Mouse (Mus musculus): Measurements from ENCODE around the gene Grin3b.

Grin3b gene

DNA sequence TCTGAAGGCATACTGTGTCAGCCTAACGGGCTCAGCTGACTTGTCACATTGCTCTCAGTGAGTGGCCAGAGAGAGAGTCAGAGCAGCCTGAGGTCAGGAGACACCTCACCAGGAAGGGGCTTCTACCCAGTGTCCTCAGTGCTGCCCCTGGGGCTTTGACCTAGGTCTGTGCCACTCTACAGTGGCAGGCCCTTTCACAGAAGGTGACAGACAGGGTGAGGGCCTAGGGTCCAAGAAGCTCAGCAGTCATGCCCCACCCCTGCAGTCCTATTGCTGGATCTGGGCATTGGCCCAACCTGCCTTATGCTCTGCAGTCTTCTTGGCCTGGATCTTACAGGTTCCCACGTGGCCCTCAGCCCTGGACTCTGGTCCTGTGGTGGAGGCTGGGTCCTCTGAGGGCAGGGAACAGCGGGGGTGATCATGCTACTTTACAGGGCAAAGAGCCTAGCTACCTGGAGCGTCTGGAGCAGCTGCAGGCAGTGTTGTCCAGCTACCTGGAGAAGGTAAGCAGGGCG, 3.6 kb upstream of the Grin3b start:
- DNase-seq (ENCODE audit: low spot score) = no peak

GRCm38 (mm10) chr10:79968181-79968580, 2.3 kb upstream of the Grin3b start:
- no peak for DNase-seq (ENCODE audit: low spot score)

- no peak for DNase-seq (ENCODE audit: low spot score)
These were observed 1.4 kb upstream of the Grin3b start for GRCm38 (mm10) chr10:79969124-79969568.

DNA sequence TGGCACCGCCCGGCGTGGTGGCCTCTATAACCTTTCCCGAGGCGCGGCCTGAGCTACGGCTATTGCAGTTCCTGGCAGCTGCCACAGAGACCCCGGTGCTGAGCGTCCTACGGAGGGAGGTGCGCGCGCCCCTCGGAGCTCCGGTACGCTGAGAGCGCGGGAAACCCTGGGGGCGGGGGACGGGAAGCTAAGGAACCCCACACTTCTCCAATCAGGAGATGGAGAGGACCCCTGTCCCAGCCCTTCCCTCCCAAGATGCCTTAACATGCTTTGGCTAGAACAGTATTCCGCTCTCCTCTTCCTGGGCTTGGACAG, 625 bp downstream of the Grin3b start:
- no peak for DNase-seq (ENCODE audit: low spot score)

DNA sequence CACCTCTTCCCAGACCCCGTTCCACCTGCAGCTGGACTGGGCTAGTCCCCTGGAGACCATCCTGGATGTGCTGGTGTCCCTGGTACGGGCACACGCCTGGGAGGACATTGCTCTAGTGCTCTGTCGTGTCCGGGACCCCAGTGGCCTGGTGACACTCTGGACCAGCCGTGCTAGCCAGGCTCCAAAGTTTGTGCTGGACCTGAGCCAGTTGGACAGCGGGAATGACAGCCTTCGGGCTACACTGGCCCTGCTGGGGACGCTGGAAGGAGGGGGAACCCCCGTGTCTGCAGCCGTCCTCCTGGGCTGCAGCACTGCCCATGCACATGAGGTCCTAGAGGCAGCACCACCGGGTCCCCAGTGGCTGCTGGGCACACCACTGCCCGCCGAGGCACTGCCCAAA, 2.3 kb downstream of the Grin3b start:
- DNase-seq (ENCODE audit: low spot score) = no peak

- DNase-seq (ENCODE audit: low spot score) = no peak
These were observed 3.6 kb downstream of the Grin3b start for GRCm38 (mm10) chr10:79974087-79974486.

GRCm38 (mm10) chr10:79974668-79975067, 4.2 kb downstream of the Grin3b start:
- no peak for DNase-seq (ENCODE audit: low spot score)

DNA sequence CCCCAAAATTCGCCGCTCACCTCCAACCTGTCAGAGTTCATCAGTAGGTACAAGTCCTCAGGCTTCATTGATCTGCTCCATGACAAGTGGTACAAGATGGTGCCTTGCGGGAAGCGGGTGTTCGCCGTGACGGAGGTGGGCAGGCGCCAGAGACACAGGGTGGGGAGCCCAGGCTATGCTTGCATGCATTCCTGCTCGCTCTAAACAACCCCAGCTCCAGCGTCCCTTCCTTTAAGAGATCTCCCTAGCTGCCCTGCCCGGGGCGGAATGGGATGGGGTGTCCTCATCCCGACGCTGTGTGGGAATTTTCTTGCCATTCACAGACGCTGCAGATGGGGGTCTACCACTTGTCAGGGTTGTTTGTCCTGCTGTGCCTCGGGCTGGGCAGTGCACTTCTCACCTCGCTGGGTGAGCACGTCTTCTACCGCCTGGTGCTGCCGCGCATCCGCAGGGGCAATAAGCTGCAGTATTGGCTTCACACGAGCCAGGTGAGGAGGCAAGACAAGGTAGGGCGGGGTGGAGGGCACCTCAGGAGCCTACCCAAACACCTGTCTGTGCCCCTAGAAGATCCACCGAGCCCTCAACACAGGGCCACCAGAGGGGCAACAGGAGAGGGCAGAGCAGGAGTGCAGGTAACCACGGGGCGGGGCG, 5.7 kb downstream of the Grin3b start:
- DNase-seq (ENCODE audit: low spot score) = no peak

DNA sequence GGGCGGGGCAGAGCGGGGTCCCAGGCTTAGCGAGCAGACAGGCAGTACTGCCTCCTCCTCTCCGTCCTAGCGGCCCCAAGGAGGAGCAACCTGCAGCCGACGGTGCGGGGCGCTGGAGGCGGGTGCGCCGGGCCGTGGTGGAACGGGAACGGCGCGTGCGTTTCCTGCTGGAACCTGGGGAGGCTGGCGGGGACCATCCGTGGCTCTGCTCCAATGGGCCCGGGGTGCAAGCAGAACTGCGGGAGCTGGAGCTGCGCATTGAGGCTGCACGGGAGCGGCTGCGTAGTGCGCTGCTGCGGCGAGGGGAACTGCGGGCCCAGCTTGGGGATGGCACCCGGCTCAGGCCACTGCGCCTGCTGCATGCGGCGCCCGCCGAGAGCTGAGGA, 6.2 kb downstream of the Grin3b start:
- DNase-seq (ENCODE audit: low spot score) = no peak

- DNase-seq (ENCODE audit: low spot score) = no peak
These were observed 6.8 kb downstream of the Grin3b start for GRCm38 (mm10) chr10:79977324-79977723.

- DNase-seq (ENCODE audit: low spot score) = no peak
These were observed 7.5 kb downstream of the Grin3b start for GRCm38 (mm10) chr10:79978061-79978460.

DNA sequence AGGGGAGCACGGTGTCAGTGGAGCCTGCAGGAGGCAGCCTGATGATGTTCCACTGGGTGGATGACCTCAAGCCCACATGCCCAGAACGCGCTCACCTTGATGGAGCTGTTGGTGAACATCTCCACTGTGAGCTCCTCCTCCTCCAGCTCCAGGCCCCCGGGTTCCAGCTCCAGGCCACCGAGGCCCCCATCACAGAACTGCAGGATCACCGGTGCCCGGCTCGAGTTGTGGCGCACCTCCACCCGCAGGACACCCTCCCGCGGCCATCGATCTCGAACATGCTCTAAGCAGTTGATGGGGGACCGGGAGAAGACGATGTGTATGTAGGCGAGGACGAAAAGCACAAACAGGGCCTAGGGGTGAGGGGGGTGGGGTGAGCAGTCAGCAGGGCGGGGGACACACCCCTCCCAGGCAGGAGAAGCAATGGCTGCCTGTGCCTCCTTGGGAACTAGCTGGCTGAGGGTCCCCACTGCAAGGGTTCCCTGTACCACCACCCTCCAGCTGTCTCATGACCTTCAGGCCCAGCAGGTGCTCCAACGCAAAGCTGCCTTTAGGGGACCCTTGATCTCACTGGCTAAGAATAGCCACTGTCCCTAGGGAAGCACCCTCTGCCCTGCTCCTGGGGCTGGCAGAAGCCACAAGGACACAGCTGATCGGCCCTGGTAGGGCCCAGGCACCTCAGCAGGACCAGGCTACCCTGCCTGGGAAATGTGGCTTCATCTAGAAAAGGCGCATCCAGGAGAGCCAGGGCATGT, 9.1 kb downstream of the Grin3b start:
- no peak for DNase-seq (ENCODE audit: low spot score)

DNA sequence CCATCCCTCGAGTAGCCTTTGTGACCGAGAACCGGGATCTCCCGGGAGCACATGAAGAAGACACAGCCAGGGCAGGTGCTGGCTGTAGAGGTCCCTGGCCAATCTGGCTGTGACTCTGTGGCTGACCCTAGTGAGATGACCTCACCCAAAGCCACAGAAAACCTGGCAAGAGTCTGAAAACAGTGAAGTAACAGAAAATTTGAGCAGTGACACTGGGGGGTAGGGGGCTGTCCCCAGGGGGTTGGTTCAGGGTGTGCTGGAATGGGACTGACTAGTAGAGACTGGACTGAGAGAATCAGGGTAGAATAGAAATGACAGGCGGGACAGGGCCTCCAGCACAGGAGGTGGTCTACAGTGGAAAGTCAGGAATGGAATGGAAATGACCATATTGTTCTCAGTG, 12.7 kb downstream of the Grin3b start:
- DNase-seq (ENCODE audit: low spot score) = no peak

DNA sequence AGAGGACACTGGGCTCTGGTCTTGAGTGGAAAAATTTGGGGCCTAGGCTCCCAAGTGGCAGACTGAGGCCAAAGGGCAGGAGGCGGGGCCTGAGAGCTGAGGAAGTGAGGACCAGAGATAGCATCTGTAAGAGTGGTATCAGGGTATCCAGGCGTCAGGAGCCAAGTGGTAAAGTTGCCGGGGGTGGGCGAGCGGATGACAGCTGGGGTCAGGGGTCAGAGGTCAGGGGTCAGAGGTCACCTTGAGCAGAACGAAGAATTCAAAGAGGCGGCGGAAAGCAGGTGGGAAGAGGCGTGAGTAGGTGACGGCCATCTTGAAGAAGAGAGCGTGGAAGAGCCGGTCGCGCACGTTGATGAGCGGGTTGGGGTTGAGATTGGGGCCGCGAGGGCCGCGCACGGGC, 13.2 kb downstream of the Grin3b start:
- peak; percentile 77 for DNase-seq (ENCODE audit: low spot score)

- peak; percentile 86 for DNase-seq (ENCODE audit: low spot score)
These were observed 13.8 kb downstream of the Grin3b start, which contains the start of gene Tmem259 for GRCm38 (mm10) chr10:79984195-79984816. Tmem259 (minus strand) TSS chr10:79984330.

- peak; percentile 98 for DNase-seq (ENCODE audit: low spot score)
These were observed 14.4 kb downstream of the Grin3b start for GRCm38 (mm10) chr10:79984871-79985270.

GRCm38 (mm10) chr10:79985334-79986231, 15.1 kb downstream of the Grin3b start:
- DNase-seq (ENCODE audit: low spot score) = peak; percentile 75

GRCm38 (mm10) chr10:79986232-79986878, 15.8 kb downstream of the Grin3b start:
- DNase-seq (ENCODE audit: low spot score) = peak; percentile 61

DNA sequence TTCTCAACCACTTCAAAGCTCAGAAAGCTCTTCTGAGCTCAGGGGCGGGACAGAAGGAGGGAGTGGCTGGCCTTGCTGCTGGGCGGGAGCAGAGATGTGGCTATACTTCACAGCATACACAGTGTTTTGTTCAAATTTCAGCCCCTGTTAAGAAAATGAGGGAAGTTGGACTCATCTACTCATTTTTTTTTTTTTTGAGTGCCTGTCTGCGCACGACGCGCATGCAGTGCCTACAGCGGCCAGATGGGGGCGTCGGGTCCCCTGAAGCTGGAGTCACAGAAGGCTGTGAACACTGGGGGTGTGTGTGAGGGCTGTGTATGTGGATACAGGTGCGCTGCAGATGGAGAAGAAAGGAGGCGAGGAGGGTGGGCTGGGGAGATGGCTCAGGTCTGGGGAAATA, 16.4 kb downstream of the Grin3b start:
- DNase-seq (ENCODE audit: low spot score) = peak; percentile 77

- no peak for DNase-seq (ENCODE audit: low spot score)
These were observed 17.4 kb downstream of the Grin3b start for GRCm38 (mm10) chr10:79987771-79988505.

Measured in c-Kit-positive CD71-positive TER-119-positive erythroid progenitor cells, embryonic 14.5 days (primary cell).